Mouse (Mus musculus): ENCODE data around the gene Nagk.

DNA sequence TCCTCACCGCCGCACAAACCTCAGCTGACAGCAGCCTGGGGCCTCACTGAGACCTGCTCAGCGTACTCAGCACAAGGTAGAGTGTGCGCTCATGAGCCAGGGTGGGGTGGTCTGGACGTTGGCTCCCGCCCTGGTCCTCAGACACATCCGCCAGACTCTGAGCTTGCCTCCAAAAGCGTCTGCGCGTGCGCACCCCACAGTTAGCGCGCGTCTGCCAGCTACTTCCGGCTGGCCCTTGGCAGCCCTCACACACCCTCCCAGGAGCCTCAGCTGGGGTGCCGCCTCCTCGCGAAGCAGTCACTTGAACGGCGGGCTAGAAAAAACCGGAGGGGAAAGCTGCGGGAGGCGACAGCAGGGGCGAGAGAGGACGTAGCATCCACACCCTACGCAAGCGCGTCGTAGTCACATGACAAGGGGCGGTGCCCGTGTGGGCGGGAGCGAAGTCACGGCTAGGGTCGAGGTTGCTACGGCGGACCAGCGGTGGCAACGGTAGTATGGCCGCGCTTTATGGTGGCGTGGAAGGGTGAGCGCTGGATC lies at the start of gene Nagk:
- no peak for TF ChIP-seq EP300 (IDR thresholded peaks at IDR 0.05; ENCODE audit: insufficient read depth, low read depth, low read length)
- no peak for TF ChIP-seq CTCF (IDR thresholded peaks at IDR 0.05)

All from heart, adult 2 months (tissue).